Mouse (Mus musculus) frontal cortex, postnatal 36 days (tissue): ENCODE results near the gene Elavl1.
"Not testable (repeated sequence)": the region's sequence is repeated elsewhere in the genome, so short reads cannot be mapped to it uniquely, and the experiment has no call there.

ENCODE experiments used
- DNase-seq, 2 experiments: peaks; one replicate each; pipeline ENCODE4 v3.0.0; 2022; ENCODE audit warnings: low spot score in 2 of 2

Elavl1 gene

DNA sequence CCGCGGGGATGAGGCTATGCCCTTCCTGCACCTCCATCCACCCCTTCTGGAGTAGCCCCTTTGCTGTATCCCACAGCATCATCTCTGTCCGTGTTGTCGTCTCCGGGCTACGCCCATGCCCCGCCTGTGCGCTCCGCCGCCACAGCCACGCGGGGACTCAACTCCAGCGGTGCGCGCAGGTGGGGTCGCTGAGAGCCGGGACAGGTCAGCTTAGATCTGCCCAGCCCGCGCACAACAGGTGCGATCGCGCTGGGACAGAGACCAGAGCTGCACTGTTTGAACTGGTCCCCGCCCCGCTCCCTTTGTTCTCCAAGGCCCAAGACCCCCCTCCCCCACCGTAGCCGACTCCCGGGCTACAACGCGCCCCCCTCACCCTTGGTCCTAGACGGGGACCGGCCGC is 66.5 kb downstream of the Elavl1 start:
- peak in 1 of 2 experiments; percentile 60 for DNase-seq

DNA sequence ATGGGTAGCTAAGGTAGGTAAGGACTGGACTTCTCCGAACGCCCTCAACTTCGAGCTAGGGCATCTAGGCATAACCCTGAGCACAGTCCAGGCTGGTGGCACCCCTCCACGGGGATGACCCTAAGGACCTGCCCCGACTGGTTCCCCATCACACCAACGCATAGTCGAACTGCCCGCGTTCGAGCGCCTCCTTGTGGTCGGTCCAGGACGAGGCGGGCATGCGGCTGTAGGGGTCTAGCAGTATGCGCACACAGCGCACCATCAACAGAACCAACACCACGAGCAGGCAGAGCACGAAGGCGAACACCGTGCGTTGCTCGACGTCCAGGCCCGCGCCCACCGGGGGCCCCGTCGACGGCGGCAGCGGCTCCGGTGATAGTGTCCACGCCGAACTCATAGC is 67.0 kb downstream of the Elavl1 start:
- DNase-seq = peak; percentile 84 to 86

DNA sequence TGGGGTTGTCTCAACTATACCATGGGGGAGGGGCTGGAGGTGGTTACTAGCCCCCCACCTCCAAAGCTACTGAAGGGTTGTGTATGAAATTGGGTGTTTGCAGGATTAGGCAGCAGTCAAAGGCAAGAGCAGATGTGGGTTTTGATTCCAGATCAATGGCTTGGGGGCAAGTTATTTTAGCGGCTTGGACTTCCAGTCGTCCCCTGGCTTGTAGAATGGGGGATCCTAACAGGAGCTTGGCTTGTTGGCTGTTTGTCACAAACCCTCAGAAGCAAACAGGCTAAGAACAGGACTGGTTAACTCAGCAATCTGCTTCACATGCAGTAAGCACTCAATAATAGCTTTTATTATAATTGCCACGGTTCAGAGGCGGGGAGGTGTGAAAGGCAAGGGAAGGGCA is 67.9 kb downstream of the Elavl1 start:
- DNase-seq = no peak

DNA sequence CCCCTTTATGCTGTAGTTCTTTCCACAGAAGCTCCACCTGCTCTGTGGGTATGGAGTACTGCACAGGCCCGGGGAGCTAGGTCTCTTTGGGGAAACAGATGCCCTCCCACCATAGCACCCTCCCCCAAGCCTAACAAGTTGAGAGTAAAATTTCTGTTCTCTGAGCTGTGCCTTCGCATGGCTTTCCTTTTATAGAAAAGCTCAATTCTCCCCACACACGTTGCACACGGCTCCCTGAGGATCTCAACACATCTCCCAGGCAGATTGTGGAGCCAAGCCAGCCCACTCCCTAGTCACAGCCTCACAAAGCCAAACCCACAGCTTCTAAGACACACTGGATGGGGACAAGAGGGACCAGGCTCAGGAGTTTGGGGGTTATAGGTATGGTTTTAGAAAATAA is 68.3 kb downstream of the Elavl1 start:
- peak; percentile 85 to 91 for DNase-seq

DNA sequence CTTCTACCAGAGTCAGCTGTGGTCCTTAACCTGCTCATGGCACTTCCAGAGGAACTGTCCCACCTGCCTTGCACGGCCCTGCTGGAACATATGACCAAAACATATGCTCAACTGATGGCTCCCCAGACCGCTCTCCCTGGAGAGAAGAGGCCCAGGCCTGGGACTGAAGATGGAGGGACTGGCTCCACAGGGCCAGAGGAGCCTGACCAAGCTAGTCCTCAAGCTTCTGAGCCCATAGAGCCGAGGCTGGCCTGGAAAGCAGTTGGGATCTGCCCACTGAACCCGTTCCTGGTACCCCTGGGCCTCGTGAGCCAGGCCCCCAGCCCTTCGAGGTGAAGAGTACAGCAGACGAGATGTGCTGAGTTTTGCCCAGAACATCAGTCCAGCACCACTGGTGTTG is 69.7 kb downstream of the Elavl1 start:
- not testable (repeated sequence) for DNase-seq

DNA sequence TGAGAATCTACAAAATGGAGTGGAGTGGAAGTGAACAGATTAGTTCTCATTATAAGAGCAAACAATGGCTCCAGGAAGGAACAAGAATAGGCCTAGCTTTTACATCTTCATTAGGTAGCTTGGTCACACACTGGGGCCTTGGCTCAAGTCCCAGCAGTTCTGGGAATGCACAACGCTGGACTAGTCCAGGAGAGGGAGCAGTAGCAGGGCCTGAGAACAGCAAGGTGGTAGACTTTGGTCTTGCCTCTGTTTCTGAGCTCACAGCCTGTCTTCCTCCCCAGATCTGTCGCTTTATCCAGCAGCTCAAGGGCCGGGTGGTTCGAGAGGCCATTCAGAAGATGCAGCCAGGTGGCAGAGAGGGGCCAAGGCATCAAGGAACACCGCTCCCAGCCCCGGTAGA is 71.2 kb downstream of the Elavl1 start:
- DNase-seq = peak in 1 of 2 experiments; percentile 76

DNA sequence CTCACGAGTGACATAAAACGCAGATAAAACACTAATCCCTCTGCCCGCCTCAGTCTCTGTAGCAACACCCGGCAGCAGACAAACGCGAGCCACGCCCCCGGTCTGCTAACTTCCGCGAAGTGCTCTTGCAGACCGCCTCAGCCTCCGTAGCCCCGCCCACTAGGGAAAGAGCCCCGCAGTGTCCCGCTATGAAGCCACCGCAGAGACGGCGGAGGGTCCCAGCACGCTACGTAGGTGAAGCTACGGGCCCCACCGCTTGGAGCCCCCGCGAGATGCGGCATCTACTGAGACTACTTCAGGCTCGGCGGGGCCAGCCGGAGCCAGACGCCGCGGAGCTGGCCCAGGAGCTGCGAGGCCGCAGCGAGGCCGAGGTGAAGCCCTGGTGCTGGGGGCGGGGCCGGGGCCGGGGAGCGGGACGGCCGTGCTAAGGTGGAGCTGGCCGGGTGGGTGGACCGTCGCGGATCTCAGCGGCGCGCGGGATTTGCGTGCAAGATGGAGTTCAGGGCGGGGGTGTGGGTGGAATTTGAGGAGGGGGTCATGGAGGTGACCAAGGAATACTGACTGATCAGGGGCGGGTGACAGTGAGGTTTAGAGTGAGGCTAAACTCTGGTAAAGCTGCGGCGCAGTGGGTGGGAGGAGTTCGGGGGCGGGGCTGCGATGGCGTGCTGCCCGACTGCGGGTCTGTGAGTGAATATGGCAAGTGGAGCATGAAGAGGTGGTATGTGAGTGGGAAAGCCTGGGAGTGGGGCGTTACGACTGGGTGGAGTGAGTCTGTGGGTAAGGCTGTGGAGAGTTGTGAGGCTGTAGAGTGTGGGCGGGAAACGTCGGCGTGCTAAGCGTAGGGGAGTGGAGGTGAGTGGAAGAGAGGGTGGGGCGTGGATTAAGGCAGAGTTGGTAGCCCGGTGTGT is 72.0 kb downstream of the Elavl1 start, which contains the start of gene Snapc2:
Gene Snapc2 (plus strand): TSS at position 147 of the 908 bp plus-strand sequence.
- peak; percentile 95 to 96 for DNase-seq

DNA sequence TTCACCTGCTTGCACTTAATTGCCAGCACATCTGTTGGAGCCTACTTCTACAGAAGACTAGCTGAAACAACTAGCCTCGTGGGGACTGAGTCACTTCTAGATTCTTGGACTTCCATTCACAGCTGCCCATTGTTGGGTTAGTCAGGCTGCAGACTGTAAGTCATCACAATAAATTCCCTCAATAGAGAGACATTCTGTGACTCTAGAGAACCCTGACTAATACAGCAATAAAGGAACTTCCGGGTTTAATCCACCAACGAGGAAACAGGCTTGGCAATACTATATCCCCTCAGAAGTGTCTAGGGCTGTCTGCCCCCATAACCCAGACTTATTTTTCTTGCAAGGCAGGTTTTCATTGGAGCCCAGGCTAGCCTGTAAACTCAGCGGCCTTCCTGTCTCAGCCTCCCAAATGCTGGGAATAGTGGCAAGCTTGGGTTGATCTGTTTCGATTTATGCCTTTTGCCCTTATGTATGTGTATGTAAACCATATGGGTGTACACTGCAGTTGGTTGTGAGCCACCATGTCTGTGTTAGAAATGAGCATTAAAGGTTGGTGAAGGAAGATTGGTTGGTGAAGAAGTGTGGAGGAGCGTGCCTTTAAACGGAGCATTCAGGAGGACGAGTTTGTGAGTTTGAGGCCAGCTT is 73.0 kb downstream of the Elavl1 start:
- no peak for DNase-seq

DNA sequence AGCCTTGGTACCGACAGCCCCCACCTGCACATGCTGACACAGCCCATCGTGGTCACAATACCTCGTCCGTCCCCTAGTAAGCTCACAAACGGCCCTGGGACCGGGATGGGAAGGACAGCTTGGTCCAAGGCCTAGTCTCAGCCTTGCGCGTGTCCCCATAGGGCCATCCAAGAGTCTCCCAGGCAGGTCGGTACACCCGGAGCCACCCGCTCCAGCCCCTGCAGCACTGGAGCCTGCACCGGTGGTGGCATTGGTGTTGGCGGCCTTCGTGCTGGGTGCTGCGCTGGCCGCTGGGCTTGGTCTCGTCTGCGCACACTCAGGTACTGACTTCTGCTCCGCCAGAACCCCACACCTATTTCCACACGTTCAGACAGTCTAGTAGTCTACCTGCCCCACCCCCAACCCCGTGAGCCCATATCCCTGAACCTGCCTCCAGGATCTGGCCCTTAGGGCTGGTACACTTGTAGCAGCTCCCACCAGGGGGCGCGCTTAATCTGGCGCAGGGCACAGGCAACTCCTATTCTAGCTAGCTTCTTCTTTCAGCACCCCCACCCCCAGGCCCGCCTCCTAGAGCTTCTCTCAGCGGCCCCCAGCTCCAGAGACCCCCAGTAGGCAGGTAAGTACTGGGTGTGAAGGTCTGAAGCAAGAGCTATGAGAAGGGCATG is 74.8 kb downstream of the Elavl1 start:
- peak; percentile 83 to 86 for DNase-seq

DNA sequence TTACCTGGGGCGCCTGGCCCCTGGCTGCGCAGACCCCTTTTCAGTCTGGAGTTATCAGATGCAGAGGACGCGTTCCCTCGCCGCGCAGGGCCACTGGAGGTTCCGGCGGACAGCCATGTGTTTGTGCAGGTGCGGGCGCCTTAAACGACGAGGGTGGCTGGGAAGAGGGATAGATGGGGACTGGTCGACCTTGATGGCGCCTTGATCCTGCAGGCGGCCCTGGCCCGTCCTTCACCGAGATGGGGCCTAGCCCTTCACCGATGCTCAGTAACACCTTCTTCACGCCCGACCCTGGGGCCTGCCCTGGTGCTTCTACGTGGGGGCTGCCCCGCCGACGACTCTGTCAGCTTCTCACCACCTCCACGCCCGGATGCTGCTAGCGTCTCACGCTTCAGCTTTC is 76.0 kb downstream of the Elavl1 start:
- DNase-seq = no peak

DNA sequence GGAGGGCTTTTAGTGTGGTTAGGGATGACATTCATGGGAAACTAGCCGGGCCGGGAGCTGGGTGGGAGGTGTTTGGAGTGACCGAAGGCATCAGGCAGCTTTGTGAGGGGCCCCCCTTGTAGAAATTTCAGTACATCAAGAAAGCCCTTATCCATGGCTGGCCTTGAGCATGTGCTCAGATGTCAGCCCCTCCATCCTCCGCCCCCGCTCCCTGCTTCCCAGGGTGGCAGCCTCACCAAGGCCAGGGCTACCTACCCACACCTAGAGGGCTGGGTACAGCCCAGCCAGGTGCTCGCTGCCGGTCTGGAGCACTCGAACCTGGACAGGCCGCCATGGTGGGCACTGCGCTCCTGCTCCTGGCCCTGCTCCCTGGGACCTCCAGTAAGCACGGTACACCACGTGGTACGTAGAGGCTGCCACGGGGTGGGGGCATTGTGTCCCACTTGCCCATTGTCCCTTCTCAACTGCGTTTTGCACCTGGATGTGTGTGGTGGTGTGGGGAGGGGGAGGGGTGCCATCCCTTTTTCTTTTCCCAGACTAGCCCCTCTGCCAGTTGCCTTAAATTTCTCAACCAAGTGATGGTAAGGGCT is 77.2 kb downstream of the Elavl1 start, which contains the start of gene Tgfbr3l:
Gene Tgfbr3l (plus strand): TSS at position 264 of the 590 bp plus-strand sequence.
- no peak for DNase-seq

DNA sequence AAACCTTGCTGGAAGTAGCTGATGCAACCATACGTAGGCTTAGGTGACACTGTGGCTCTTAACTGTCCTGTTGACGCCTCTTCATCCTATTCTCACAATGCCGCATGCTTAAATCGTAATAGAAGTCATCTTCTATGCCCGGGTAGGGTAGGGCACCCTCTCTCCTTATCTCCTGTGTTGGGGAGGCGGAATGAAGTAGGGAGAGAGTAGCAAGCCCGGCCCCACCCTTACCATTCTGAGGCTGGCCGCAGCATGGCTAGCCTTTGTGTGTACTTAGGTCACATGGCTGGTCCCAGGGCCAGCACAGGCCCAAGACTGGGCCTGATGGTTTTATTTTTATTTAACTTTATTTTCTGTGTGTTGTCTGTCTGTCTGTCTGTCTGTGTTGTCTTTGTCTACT is 78.0 kb downstream of the Elavl1 start:
- DNase-seq = no peak

DNA sequence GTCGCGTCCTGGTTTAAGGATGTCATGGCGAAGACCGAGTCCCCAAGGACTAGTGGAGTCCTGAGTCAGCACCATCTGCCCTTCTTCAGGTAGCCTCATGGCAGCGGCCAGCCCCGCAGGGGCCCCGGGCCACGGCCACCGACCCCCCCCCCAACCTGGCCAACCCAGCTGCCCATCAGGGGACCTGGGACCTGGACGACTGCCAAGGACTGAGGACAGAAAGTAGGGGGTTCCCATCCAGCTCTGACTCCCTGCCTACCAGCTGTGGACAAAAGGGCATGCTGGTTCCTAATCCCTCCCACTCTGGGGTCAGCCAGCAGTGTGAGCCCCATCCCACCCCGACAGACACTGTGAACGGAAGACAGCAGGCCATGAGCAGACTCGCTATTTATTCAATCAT is 79.5 kb downstream of the Elavl1 start:
- no peak for DNase-seq

DNA sequence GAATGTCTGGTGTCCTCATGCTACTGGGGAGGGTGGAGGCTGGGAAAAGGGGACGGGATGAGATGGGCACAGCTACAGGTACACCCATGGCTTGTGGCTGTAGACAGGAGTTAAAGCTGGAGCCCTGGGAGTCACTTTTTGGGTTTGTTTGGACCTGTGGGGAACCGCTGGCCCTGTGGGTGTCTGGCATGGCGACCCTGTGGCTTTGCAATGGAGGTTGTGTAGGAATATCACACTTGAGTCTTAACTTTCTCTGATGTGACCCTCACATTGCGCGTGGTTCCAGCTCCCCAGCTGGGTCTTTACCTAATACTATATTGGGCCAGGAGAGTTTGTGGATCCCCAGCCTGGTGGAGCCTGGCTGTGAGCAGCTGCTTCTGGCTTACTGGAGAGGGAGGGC is 80.2 kb downstream of the Elavl1 start:
- DNase-seq = no peak

DNA sequence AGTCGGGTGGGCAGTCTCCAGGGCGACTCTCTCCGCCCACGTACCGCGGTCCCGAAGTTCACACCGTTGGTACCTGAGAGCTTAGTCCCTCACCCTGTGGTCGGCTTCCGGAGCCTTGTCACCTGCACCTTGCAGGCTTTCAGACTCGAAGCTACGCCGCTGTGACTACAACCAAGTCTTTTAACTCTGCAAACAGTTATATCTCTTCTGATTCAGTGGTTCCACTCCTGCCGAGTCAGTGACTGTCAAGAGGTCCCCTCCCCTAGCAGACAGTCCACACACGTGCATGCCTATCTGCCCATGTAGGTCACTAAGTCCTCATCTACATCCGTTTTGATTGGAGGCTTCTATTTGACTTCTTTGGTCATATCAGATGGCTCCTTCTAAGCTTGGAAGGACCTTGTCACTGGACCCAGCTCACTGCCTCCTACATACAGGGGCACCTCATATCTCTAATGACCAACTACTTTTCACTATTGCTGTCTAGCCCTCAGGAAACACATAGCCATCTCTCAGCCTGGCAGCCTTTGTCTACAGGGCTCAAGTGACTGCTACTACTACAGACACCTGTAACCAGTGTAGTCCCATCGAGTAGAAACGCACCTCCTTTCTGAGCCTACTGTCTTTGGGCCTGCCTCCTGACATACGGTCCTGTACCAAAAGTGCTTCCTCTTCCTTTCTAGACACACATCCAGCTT is 85.9 kb downstream of the Elavl1 start:
- no peak for DNase-seq

DNA sequence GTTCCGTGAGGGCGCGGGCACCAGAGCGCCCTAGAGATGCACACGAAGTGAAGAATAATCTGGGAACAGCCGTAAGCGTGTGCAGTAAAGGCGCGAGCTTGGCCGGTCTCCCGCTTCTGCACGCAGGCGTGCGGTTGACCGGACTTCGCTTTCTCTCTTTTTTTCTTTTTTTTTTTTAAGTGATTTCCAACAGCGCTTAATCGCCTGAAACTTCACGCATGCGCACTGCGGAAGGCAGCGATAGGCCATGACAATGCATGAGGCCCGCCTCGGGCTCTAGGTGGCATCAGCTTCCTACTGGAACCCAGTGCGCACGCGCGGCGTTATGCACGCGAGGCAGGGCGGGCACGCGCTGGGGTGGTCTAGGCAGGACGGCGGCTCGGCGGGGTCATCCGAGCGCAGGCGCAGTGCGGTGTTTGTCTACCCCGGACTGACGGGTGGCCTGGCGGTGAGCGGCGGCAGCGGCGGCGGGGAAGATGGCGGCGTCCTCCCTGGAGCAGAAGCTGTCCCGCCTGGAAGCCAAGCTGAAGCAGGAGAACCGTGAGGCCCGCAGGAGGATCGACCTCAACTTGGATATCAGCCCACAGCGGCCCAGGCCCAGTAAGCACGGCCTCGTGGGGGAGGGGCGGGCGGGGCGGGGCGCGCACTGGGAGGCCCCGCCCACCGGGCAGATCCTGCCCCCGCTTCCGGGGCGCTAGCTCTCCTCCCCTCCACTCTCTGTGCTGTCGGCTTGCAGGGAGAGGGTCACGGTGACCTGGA is 86.6 kb downstream of the Elavl1 start, which contains the start of the genes Map2k7 and Gm49320:
Gene Map2k7 (plus strand): TSS at position 307 of the 759 bp plus-strand sequence.
Gene Gm49320 (plus strand): TSS at position 432 of the 759 bp plus-strand sequence.
- DNase-seq = peak; percentile 100

DNA sequence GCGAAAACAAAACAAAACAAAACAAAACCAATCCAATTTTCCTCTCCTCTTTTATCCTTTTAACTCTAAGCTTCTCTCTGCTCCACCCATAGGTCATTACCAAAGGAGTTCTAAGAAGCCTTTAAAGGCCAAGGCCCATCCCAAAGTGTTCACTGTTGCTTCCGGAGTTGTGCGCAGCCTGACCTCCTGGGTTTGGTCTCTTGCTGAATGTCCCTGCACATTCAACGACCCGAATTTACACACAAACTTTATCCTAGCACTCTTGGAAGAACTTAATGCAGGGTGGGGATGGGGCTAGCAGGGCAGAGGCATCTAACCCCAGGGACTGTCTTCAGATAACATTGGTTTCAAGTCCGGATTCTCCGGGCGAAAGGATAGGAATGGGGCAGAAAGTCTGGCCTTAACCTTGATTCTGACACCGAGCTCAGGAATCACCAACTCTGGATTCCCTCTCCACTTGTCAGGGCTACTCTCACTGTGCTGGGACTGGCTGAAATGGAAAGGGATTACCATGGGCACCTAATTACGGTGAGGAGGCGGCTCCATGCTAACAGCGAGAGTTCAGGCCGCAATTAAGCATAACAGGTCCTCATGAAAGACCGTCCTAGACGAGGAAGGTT is 87.3 kb downstream of the Elavl1 start:
- no peak for DNase-seq
